Mouse (Mus musculus) cerebellum, postnatal 14 days (tissue): ENCODE measurements at regions not wholly inside any gene's neighbourhood (a gene's known extent, or its start where the extent isn't known, plus 50 kb on each side); places are given as distances from the start of the nearest gene placed in this dataset.
A peak's percentile ranks its signal among the peaks of the same experiment; 100 is the strongest.
"Not testable (repeated sequence)": the region's sequence is repeated elsewhere in the genome, so short reads cannot be mapped to it uniquely, and the experiment has no call there.

Source experiments
- DNase-seq, 2 experiments: peaks; one replicate each; pipeline ENCODE4 v3.0.0; 2021; ENCODE audit warnings: mixed read lengths in 2 of 2

DNA sequence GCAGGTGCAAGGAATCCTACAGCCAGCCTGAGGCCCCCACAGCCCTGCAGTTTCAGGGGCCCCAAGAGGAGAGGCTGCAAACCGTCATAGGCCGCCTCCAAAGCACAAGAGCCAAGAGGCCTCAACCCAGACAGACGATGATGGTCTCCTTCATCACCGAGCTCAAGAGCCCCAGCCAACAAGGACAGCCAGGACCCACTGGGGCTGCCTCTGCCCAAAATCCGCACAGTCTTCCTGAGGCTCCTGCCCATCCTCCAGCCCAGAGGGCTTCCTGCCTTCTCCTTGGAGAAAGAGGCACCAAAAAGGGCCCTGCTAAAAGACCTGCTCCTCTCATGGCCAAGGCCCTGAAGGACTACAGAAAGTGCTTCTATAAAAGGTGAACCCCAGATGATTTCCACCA, 112.3 kb downstream of the Nus1 start:
- DNase-seq, result not testable (repeated sequence)

GRCm38 (mm10) chr10:52530846-52531245, 113.5 kb downstream of the Nus1 start:
- DNase-seq, result no peak

GRCm38 (mm10) chr10:52533278-52533892, 116.0 kb downstream of the Nus1 start:
- DNase-seq, result no peak

- DNase-seq, result peak; percentile 62 to 75
Observed at GRCm38 (mm10) chr10:52533893-52534287, 116.5 kb downstream of the Nus1 start.

GRCm38 (mm10) chr10:52545566-52545965, 128.2 kb downstream of the Nus1 start:
- no peak for DNase-seq

- no peak for DNase-seq
Observed at GRCm38 (mm10) chr10:52577383-52577782, 113.0 kb upstream of the Slc35f1 start.

GRCm38 (mm10) chr10:52577795-52578194, 112.5 kb upstream of the Slc35f1 start:
- DNase-seq, result no peak

DNA sequence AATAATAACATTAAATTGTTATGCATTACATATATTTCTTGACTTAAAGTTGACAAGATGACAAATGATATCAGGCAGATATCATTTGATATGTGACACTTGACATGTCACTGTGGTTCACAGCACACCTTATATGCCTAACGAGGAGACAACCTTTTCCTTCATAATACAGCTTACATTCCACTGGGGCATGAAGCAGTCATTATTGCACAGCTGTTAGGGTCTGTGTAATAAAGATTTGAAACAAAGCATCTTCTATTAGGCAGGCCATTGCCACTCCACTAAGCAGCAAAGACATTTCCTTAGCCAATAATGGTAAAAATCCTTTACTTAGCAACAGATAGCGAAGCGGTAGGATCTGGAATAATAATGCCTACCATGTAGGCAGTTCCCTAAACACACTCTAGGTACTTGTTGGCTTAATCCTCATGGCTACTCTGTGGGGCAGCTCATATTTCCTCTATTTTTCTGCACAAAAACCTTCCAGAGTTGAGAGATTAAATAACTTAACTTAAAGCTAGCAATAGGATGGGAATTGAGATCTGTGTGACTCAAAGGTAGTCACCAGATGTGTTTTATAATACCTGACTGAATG, 112.0 kb upstream of the Slc35f1 start:
- DNase-seq, result no peak

DNA sequence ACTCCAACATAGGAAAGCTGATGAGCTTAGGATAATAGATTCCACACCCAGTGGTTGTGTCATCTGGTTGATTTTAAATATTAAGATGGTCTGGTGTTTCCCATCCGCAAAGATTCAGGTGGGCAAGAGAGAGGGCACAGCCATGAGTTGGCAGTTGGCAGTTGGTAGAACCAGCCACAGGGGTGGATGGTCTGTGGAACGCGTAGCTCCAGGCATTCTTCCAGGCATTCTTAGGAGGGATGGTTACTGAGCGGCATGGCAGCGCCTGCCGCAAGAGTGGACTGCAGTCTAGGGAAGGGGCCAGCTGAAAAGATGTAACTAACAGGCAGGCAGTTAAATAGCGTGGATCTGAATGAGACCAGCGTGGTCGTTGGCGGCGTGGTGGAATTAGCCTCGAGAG, 96.6 kb upstream of the Slc35f1 start:
- DNase-seq, result no peak
